Mouse (Mus musculus) cerebellum, postnatal 14 days (tissue): Measurements from ENCODE around the gene Trim50.

Experiments used
- DNase-seq, 2 experiments: peaks; one replicate each; pipeline ENCODE4 v3.0.0; 2021; ENCODE audit warnings: mixed read lengths in 2 of 2

Trim50 gene

GRCm38 (mm10) chr5:135369787-135370654 is 16.9 kb downstream of the Trim50 start, which contains the start of gene Nsun5:
Gene Nsun5 (plus strand): TSS chr5:135369953.
- peak; percentile 98 to 99 for DNase-seq

DNA sequence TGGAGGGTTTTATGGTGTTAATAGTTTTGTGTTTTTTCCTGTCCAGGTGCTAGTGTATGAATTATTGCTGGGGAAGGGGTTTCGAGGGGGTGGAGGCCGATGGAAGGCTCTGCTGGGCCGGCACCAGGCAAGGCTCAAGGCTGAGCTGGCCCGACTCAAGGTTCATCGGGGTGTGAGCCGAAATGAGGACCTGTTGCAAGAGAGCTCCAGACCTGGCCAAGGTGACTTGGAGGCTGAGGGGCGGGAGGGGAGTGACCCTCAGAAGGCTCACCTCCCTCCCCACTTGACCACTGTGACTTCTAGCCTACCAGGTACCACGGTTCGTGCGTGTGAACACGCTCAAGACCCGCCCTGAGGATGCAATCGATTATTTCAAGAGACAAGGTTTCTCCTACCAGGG is 18.1 kb downstream of the Trim50 start:
- no peak for DNase-seq

GRCm38 (mm10) chr5:135373601-135374000 is 20.5 kb downstream of the Trim50 start:
- no peak for DNase-seq

GRCm38 (mm10) chr5:135375167-135375566 is 22.1 kb downstream of the Trim50 start:
- DNase-seq: peak; percentile 51 to 74

DNA sequence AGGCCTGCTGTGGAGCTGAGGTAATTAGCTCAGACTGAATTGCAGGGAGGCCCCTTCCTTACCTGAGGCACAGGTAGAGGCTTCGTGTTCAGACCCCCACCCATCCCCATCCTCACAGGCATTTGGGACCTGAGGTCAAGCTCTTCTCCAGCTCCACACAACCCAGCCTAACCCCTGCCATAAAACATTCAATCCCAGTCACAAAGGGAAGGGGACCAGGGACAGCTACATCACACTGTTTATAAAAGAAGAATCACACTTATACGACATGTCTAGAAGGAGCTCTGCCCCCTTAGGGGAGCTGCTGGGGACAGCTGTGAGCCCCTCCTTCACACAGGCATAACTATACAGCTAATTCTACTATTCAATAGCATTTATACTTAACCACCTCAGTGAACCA is 23.2 kb downstream of the Trim50 start:
- DNase-seq: no peak

DNA sequence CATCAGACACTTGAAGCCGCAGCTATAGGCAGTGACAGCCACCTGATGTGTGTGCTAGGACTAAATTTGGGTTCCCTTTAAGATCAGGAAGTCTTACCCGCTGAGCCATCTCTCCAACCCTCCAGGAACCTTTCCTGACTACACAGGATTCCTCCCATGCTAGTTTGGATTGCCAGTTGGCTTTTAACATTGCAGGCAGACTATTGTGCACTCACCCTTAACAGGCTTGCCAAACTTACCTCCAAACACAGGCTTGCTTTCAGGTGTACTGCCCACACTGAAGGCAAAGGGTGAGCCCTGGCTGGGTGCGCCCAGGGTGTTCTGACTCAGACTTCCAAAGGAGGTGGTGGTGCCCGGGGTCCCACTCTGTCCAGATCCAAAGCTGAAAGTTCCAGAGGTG is 27.6 kb downstream of the Trim50 start:
- no peak for DNase-seq

DNA sequence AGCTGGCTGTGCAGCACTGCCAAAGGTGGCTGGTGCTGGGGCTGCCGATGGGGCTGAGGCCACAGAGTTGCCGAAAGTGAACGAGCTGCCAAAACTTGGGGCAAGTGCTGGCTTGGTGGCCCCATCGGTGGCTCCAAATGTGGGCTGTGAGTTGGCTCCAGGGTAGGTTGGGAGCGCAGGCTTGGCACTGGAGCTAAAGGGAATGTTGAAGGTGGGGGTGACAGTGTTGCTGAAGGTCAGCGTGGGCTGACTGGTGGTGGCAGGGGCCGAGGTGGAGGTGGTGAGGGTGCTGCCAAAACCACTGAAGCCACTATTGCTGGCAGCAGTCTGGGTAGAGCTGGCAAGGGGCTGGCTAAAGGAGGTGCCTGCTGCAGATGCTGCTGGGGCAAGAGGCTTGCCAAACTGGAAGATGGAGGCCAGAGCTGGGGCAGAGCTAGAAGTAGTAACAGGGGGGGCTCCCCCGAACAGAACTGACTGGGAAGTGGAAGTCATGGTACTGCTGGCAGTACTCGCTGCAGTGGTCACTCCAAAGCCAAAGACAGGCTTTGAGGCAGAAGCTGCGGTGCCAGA is 28.3 kb downstream of the Trim50 start:
- DNase-seq: no peak

- DNase-seq: no peak
Observed at GRCm38 (mm10) chr5:135382746-135383145, 29.7 kb downstream of the Trim50 start.

DNA sequence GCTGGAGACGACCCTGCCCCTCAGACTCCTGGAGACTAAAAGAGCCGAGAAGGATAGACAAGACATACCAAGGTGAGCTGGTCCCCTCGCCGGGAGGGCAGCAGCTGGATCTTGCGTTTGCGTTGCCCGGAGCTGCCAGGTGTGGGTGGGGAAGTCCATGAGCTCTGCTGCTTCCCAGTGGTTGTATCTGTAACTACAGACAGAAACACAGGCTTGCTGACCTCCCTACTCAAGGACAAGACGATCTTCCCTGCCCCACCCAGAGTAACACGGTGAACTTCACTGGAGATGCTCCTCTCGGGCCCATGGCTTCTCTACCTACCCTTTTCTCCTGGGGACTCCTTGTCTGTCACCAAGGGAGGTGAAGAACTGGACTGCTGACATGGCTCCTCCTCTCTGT is 30.7 kb downstream of the Trim50 start:
- no peak for DNase-seq

DNA sequence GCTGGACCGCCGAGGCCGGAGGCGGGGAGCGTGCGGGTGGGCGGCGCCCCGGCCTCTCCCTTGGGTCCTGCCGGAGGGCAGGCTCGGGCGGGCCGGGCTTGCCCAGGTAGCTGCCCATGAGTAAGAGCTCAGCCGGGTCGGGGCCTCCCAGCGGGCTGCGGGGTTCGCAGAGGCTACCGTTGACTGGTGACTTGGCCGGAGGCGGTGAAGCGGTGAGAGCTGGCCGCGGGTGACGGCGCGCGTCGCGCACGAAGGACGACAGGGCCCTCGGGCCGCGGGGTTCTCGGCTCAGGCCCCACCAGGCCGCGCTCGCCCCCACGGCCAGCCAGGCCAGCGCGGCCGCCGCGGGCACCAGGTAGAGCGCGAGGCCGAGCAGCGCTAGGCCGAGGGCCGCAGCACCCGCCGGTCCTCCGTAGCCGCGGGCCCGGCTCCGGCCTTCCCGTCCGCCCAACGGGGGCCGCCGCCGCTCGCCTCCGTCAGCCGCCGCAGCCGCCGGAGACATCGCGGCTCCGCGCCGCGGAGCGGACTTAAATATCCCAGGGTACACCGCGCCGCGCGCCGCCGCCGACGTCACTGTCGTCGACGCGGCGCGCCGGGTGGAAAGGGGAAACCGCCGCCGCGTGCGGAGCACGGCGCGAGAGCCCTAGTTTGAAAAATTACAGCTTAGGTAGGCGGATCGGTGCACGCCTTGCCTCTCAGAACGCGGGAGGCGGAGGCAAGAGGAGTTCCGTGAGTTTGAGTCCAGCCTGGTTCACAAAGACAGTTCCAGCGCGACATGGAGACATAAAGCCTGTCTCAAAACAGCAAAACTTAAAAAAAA is 41.1 kb downstream of the Trim50 start, which contains the start of gene Pom121:
TSS of gene Pom121 (minus strand) at position 543 of the 820 bp plus-strand sequence.
- DNase-seq: peak; percentile 88 to 89

DNA sequence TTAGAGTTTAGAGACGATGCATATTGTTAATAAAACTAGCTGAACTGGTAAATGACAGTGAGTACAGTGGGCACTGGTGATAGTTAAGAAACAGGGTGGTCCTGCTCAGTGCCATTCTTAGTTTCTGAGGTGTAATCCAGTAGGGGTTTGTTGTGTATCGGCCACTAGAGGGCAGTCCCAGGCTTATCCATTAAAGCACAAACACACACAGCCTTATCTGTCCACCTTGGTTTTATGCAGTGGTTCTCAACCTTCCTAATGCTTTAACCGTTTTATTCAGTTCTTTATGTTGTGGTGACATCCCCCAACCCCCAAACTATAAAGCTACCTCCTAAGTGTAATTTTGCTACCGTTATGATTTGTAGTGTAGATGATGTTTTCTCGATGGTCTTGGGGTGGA is 42.7 kb downstream of the Trim50 start:
- DNase-seq: peak; percentile 52 to 67

GRCm38 (mm10) chr5:135399382-135399781 is 46.3 kb downstream of the Trim50 start:
- DNase-seq: no peak

- peak; percentile 87 to 95 for DNase-seq
Observed at GRCm38 (mm10) chr5:135400244-135400643, 47.1 kb downstream of the Trim50 start.

DNA sequence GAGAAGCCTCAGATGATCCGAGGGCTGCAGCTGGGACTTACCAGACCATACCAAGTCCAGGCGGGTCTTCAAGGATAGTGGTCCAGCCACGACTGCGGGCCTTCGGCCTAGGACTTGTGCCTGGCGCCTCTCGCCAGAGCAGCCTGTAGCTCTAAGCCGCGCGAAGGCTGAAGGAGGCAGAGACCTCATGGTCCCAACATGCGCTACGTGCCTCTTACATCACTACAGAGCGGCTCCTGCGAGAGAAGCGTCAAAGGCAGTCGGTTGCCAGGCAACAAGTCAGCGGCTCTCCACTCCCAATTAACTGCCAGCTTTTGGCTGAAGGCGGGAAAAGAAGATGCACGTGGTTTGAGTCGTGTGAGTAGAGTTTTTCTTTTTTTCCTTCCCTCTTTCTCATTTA is 51.5 kb downstream of the Trim50 start:
- peak in 1 of 2 experiments; percentile 15 for DNase-seq

DNA sequence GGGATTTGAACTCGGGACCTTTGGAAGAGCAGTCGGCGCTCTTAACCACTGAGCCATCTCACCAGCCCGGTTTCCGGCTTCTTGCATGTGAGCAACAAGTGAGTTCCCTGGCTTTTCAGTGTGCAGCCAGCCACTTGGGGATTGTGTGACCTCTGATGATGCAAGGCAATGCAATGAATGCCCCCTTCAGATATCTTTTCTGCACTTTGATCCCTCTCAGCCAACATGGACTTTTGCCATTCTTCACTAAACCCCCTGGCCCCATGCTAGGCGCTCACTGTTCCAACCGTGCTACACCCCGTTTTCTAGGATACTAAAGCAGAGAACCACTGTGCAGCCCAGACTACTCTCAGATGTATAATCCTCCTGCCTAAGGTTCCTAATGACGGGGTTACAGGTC is 52.3 kb downstream of the Trim50 start:
- DNase-seq: no peak

- DNase-seq: no peak
Observed at GRCm38 (mm10) chr5:135408114-135408513, 55.0 kb downstream of the Trim50 start.

DNA sequence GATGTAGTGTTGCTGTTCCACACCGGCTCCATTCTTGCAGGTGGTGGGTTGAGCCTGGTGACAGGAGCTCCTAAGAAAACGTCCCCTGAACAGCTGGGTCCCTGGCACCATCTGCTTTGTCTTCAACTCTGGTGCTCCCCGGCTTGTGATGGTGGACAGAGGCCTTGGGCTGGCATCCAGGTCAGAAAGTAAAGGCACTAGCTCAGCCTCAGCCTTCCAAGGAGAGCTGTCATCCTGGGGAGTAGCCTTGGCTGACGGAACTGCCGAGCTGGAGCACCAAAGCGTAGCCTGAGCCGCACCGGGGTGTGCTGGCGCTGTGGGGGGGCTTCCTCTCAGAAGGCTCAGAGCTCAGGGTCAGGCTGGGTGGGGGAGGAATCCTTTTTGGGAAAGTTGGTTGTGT is 57.2 kb downstream of the Trim50 start:
- DNase-seq: no peak
